Mouse (Mus musculus) MEL (cell line): ENCODE measurements around the gene Hspa4l. TPM values are rescaled to one million over a fixed set of nuclear protein-coding genes. Genes with fewer than 3 reads are reported as not detected.

Experiments used
- DNase-seq: peaks from one replicate; pipeline ENCODE4 v3.0.0; 2011; ENCODE audit warnings: low read depth, low spot score
- H3K27ac ChIP-seq: 2 replicates; pipeline ENCODE4 v1.5.1; 2012; ENCODE audit warnings: low read depth, mild to moderate bottlenecking, control low read depth, low read length, moderate library complexity; ENCODE audit not compliant: control insufficient read depth
- H3K27me3 ChIP-seq, 2 experiments: fragments of 150-350 bp in 1 of 2; sonication (generic) in 1 of 2; 2 replicates each; pipeline ENCODE4 v1.6.1; 2012; ENCODE audit warnings: low read length in 2 of 2, mild to moderate bottlenecking in 2 of 2, improper control_type of control experiment in 1 of 2, moderate library complexity in 1 of 2; ENCODE audit not compliant: insufficient read depth in 2 of 2, control insufficient read depth in 1 of 2
- H3K36me3 ChIP-seq, 2 experiments: 2 replicates each; pipeline ENCODE4 v1.6.1; 2012 to 2014; ENCODE audit warnings: low read length in 2 of 2, improper control_type of control experiment in 1 of 2, inconsistent platforms in 1 of 2, mild to moderate bottlenecking in 1 of 2; ENCODE audit not compliant: insufficient read depth in 2 of 2, control insufficient read depth in 1 of 2
- H3K4me1 ChIP-seq, 2 experiments: fragments of 150-350 bp in 1 of 2; sonication (generic) in 1 of 2; 2 replicates each; pipeline ENCODE4 v1.6.1; 2012; ENCODE audit warnings: low read length in 2 of 2, improper control_type of control experiment in 1 of 2, mild to moderate bottlenecking in 1 of 2; ENCODE audit not compliant: insufficient read depth in 2 of 2, control insufficient read depth in 1 of 2
- H3K4me3 ChIP-seq, 2 experiments: fragments of 150-350 bp in 1 of 2; sonication (generic) in 1 of 2; 2 replicates each; pipeline ENCODE4 v1.5.1; 2012; ENCODE audit warnings: low read depth in 2 of 2, low read length in 2 of 2, mild to moderate bottlenecking in 2 of 2, moderate library complexity in 2 of 2, control low read depth in 1 of 2, improper control_type of control experiment in 1 of 2; ENCODE audit not compliant: control insufficient read depth in 1 of 2, insufficient read depth in 1 of 2
- H3K79me2 ChIP-seq: 2 replicates; pipeline ENCODE4 v1.6.1; 2012; ENCODE audit warnings: mild to moderate bottlenecking, low read length, moderate library complexity; ENCODE audit not compliant: control insufficient read depth, poor library complexity, insufficient read depth
- H3K9ac ChIP-seq: 2 replicates; pipeline ENCODE4 v1.6.1; 2012; ENCODE audit warnings: low read depth, mild to moderate bottlenecking, control low read depth, low read length, moderate library complexity; ENCODE audit not compliant: control insufficient read depth, poor library complexity, severe bottlenecking
- H3K9me3 ChIP-seq: fragments of 150-350 bp; sonication (generic); replicated peaks from 2 replicates; pipeline ENCODE4 v1.6.1; 2012; ENCODE audit warnings: mild to moderate bottlenecking, low read length, improper control_type of control experiment, moderate library complexity; ENCODE audit not compliant: insufficient read depth
- CHD2 ChIP-seq: IDR thresholded peaks from 2 replicates; pipeline ENCODE4 v1.6.1; 2011; ENCODE audit warnings: low read length, improper control_type of control experiment
- GABPA ChIP-seq: IDR thresholded peaks from 2 replicates; pipeline ENCODE4 v1.6.1; 2012; ENCODE audit warnings: low read depth, mild to moderate bottlenecking, inconsistent platforms, low read length, improper control_type of control experiment, moderate library complexity
- JUND ChIP-seq: IDR thresholded peaks from 2 replicates; pipeline ENCODE4 v1.6.1; 2011; ENCODE audit warnings: low read depth, mild to moderate bottlenecking, improper control_type of control experiment, low read length
- KAT2A ChIP-seq: conservative IDR thresholded peaks from 2 replicates; pipeline ENCODE4 v1.6.1; 2012; ENCODE audit warnings: low read depth, low read length, improper control_type of control experiment, inconsistent platforms
- MAX ChIP-seq: IDR thresholded peaks from 2 replicates; pipeline ENCODE4 v1.6.1; 2011; ENCODE audit warnings: low read length, improper control_type of control experiment
- MAZ ChIP-seq: IDR thresholded peaks from 2 replicates; pipeline ENCODE4 v1.6.1; 2012; ENCODE audit warnings: low read depth, mild to moderate bottlenecking, inconsistent platforms, low read length, improper control_type of control experiment
- MEF2A ChIP-seq: IDR thresholded peaks from 2 replicates; pipeline ENCODE4 v1.6.1; 2014; ENCODE audit warnings: low read depth, mild to moderate bottlenecking, inconsistent platforms, low read length, improper control_type of control experiment; ENCODE audit not compliant: poor library complexity, insufficient replicate concordance, severe bottlenecking; ENCODE audit errors: extremely low read depth
- NELFE ChIP-seq: IDR thresholded peaks from 2 replicates; pipeline ENCODE4 v1.6.1; 2011; ENCODE audit warnings: low read depth, low read length, improper control_type of control experiment
- NRF1 ChIP-seq: IDR thresholded peaks from 2 replicates; pipeline ENCODE4 v1.6.1; 2014; ENCODE audit warnings: low read depth, mild to moderate bottlenecking, inconsistent platforms, low read length, improper control_type of control experiment, moderate library complexity; ENCODE audit not compliant: poor library complexity, insufficient read depth, severe bottlenecking
- POLR2AphosphoS2 ChIP-seq: IDR thresholded peaks from 2 replicates; pipeline ENCODE4 v1.6.1; 2011; ENCODE audit warnings: low read length, improper control_type of control experiment
- POLR2AphosphoS5 ChIP-seq: IDR thresholded peaks from 2 replicates; pipeline ENCODE4 v1.6.1; 2012; ENCODE audit warnings: low read depth, borderline replicate concordance, mild to moderate bottlenecking, inconsistent platforms, low read length, moderate library complexity, mixed read lengths
- RCOR1 ChIP-seq: IDR thresholded peaks from 2 replicates; pipeline ENCODE4 v1.6.1; 2012; ENCODE audit warnings: low read depth, mild to moderate bottlenecking, inconsistent platforms, low read length, improper control_type of control experiment
- SIN3A ChIP-seq: IDR thresholded peaks from 2 replicates; pipeline ENCODE4 v1.6.1; 2012; ENCODE audit warnings: low read length, improper control_type of control experiment, inconsistent platforms
- TBP ChIP-seq: IDR thresholded peaks from 2 replicates; pipeline ENCODE4 v1.8.0; 2011; ENCODE audit warnings: low read depth, low read length, improper control_type of control experiment
- TCF12 ChIP-seq: IDR thresholded peaks from 2 replicates; pipeline ENCODE4 v1.6.1; 2014; ENCODE audit warnings: low read depth, mild to moderate bottlenecking, inconsistent platforms, low read length, improper control_type of control experiment, moderate library complexity
- UBTF ChIP-seq: IDR thresholded peaks from 2 replicates; pipeline ENCODE4 v1.6.1; 2012; ENCODE audit warnings: low read depth, mild to moderate bottlenecking, inconsistent platforms, low read length, improper control_type of control experiment, moderate library complexity, borderline replicate concordance; ENCODE audit not compliant: insufficient read depth
- USF1 ChIP-seq: IDR thresholded peaks from 2 replicates; pipeline ENCODE4 v1.6.1; 2014; ENCODE audit warnings: low read depth, mild to moderate bottlenecking, inconsistent platforms, low read length, improper control_type of control experiment, moderate library complexity
- USF2 ChIP-seq, 2 experiments: IDR thresholded peaks; 2 replicates each; pipeline ENCODE4 v1.6.1; 2011 to 2012; ENCODE audit warnings: improper control_type of control experiment in 2 of 2, low read length in 2 of 2, borderline replicate concordance in 1 of 2, inconsistent platforms in 1 of 2, low read depth in 1 of 2, mild to moderate bottlenecking in 1 of 2; ENCODE audit not compliant: insufficient read depth in 1 of 2
- ZKSCAN1 ChIP-seq: IDR thresholded peaks from 2 replicates; pipeline ENCODE4 v1.6.1; 2012; ENCODE audit warnings: low read depth, mild to moderate bottlenecking, inconsistent platforms, low read length, improper control_type of control experiment, moderate library complexity
- ZMIZ1 ChIP-seq: IDR thresholded peaks from 2 replicates; pipeline ENCODE4 v1.6.1; 2012; ENCODE audit warnings: low read depth, mild to moderate bottlenecking, inconsistent platforms, low read length, improper control_type of control experiment, moderate library complexity
- ZNF384 ChIP-seq: IDR thresholded peaks from 2 replicates; pipeline ENCODE4 v1.6.1; 2012; ENCODE audit warnings: low read depth, mild to moderate bottlenecking, inconsistent platforms, low read length, improper control_type of control experiment
- polyA plus RNA-seq, 2 experiments: library from polyadenylated mRNA; stranded (reverse) in 1 of 2; unstranded in 1 of 2; fragments of >175 nt in 1 of 2; fragments of >200 nt in 1 of 2; gene quantifications; 2 replicates each; pipeline versions ENCODE4 v1.2.1 to v1.2.4; 2012; ENCODE audit warnings: low replicate concordance in 2 of 2, low read depth in 1 of 2; ENCODE audit not compliant: insufficient read length in 2 of 2, insufficient read depth in 1 of 2, missing spikeins in 1 of 2
- total RNA-seq: library from RNA; depleted of rRNA; stranded (reverse); fragments of 300-350 nt; gene quantifications from 2 replicates; pipeline ENCODE4 v1.2.3, GENCODE M21; 2012

The Hspa4l gene
- total and polyA plus RNA-seq, 3 experiments, result 19.2 to 37.2 (median 35.7) TPM

GRCm38 (mm10) chr3:40704816-40705430 is 39.4 kb upstream of the Hspa4l start:
- peaks cover 2 to 7% of the 10 kb centered on the region in 2 experiments; a peak in 3 of 4 replicates for H3K36me3 ChIP-seq

DNA sequence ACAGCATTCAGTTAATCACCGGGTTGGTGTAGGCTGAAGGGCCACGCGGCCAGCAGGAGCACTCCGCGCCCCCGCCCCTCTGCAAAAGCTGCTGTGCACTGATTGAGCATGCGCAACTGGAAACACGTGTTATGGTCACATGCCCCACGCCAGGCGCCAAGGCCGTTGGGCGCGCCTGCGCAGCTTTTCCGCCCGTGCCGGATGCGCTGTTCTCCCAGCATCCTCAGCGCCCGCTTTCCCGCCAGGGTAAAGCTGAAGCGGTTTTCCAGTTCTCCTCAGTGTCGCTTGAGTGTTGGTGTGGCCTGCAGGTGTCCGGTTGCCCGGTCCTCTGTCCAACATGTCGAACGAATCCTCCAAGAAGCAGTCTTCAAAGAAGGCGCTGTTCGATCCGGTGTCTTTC is 35.6 kb upstream of the Hspa4l start, which contains the start of gene Slc25a31:
Gene Slc25a31 (plus strand): TSS at position 201 of the 400 bp plus-strand sequence.
- no peak for DNase-seq
- Histone ChIP-seq H3K27me3 (no peaks in the 10 kb centered on the region), H3K9ac (no peak within 1 kb of the TSS), H3K27ac (no peak within 1 kb of the TSS), H3K4me1 (no peaks in the 10 kb centered on the region; a peak in 1 of 4 replicates), H3K36me3 (peaks cover 0 to 2% of the 10 kb centered on the region in 2 experiments; a peak in 1 of 4 replicates), H3K79me2 (no peaks in the 10 kb centered on the region), H3K9me3 (no peaks in the 10 kb centered on the region), H3K4me3 (no peak within 1 kb of the TSS)
- TF ChIP-seq POLR2AphosphoS2 (no peak), TBP (no peak), NELFE (no peak), ZNF384 (no peak), ZKSCAN1 (no peak), JUND (no peak)

More at GRCm38 (mm10) chr3:40704816-40705430, 39.4 kb upstream of the Hspa4l start:
- no peak for TF ChIP-seq MEF2A
- TF ChIP-seq MAZ, result no peak
- no peak for TF ChIP-seq UBTF
- no peak for TF ChIP-seq CHD2
- TF ChIP-seq ZKSCAN1, result no peak
- TF ChIP-seq ZNF384, result no peak
- TF ChIP-seq GABPA, result no peak
- no peak for TF ChIP-seq USF1
- TF ChIP-seq TCF12, result no peak
- Histone ChIP-seq H3K9me3 (no peaks in the 10 kb centered on the region), H3K27ac (no peak overlapping the region), H3K9ac (no peak overlapping the region), H3K79me2 (no peaks in the 10 kb centered on the region), H3K4me3 (no peak overlapping the region), H3K4me1 (peaks cover 0 to 4% of the 10 kb centered on the region in 2 experiments), H3K27me3 (no peaks in the 10 kb centered on the region)
- no peak for DNase-seq

GRCm38 (mm10) chr3:40716056-40716455 is 28.2 kb upstream of the Hspa4l start:
- H3K4me3 ChIP-seq, result no peak overlapping the region
- no peaks in the 10 kb centered on the region for H3K27me3 ChIP-seq
- no peaks in the 10 kb centered on the region for H3K79me2 ChIP-seq
- H3K9me3 ChIP-seq, result no peaks in the 10 kb centered on the region
- DNase-seq, result no peak
- no peak overlapping the region for H3K27ac ChIP-seq
- H3K4me1 ChIP-seq, result peaks cover 2 to 8% of the 10 kb centered on the region in 2 experiments
- peaks cover 0 to 13% of the 10 kb centered on the region in 2 experiments; a peak in 2 of 4 replicates for H3K36me3 ChIP-seq
- no peak overlapping the region for H3K9ac ChIP-seq
- TF ChIP-seq POLR2AphosphoS5 (no peak), USF2 (IDR thresholded peaks at IDR 0.05; ENCODE audit: borderline replicate concordance in 1 of 2, insufficient read depth in 1 of 2, low read depth in 1 of 2, low read length in 2 of 2) (no peak), KAT2A (no peak), MAX (no peak), ZMIZ1 (no peak), NELFE (no peak), SIN3A (no peak), NRF1 (no peak), RCOR1 (no peak), MAZ (no peak)
